Mouse (Mus musculus) megakaryocyte, embryonic 14.5 days (primary cell): ENCODE data around the gene Nxnl1. TPM values are rescaled to one million over a fixed set of nuclear protein-coding genes. Genes with fewer than 3 reads are reported as not detected.

Experiments
- H3K27me3 ChIP-seq: replicated peaks from 2 replicates; pipeline ENCODE3; 2012; ENCODE audit warnings: inconsistent platforms
- H3K36me3 ChIP-seq: replicated peaks from 2 replicates; pipeline ENCODE3; 2012; ENCODE audit warnings: low read length, inconsistent platforms, mixed read lengths
- H3K4me1 ChIP-seq: 2 replicates; pipeline ENCODE4 v1.6.1; 2012; ENCODE audit warnings: inconsistent platforms
- H3K4me3 ChIP-seq: replicated peaks from 2 replicates; pipeline ENCODE3; 2012; ENCODE audit warnings: moderate library complexity, mild to moderate bottlenecking, inconsistent platforms
- H3K9me3 ChIP-seq: 2 replicates; pipeline ENCODE4 v1.6.1; 2012; ENCODE audit warnings: inconsistent platforms
- FLI1 ChIP-seq: IDR thresholded peaks from 2 replicates; pipeline ENCODE4 v1.6.1; 2012; ENCODE audit warnings: low read length, inconsistent platforms, mixed read lengths
- GATA1 ChIP-seq: IDR thresholded peaks from 3 replicates; pipeline ENCODE4 v1.6.1; 2012; ENCODE audit warnings: mixed read lengths, low read length, inconsistent platforms, borderline replicate concordance
- polyA plus RNA-seq: library from polyadenylated mRNA; stranded (reverse); fragments of >175 nt; gene quantifications from 2 replicates; pipeline ENCODE4 v1.2.3, GENCODE M21; 2012; ENCODE audit warnings: low replicate concordance; ENCODE audit not compliant: insufficient read depth

The Nxnl1 gene
- polyA plus RNA-seq, 1 experiment = not detected

DNA sequence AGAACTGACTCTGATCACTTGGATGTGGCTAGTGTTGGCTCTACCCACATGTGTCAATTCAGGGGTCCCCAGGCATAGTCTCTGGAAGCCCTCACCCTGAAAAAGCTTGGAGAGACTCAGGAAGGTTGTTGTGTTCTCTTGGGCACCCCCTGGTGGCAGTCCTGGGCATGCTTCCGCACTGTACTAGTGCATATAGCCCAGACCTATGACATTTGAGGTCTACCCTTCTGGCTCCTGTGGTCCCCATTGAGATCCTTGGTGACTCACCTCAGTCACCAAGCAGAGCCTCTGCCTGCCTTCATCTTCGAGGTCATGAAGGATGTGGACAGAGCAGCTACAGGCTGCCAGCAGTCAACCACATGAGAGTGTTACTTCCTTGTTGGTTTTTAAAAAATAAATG is 20.5 kb upstream of the Nxnl1 start:
- Histone ChIP-seq H3K4me3 (no peak overlapping the region), H3K27me3 (peaks cover 9% of the 10 kb centered on the region), H3K4me1 (peaks cover 41% of the 10 kb centered on the region), H3K36me3 (peaks cover 36% of the 10 kb centered on the region), H3K9me3 (no peaks in the 10 kb centered on the region)
- TF ChIP-seq FLI1 = no peak
- TF ChIP-seq GATA1 = no peak

- TF ChIP-seq GATA1 = no peak
- no peak for TF ChIP-seq FLI1
- H3K4me3 ChIP-seq = peak overlapping the region; percentile 75
- peaks cover 9% of the 10 kb centered on the region for H3K27me3 ChIP-seq
- H3K4me1 ChIP-seq = peaks cover 71% of the 10 kb centered on the region
- peaks cover 22% of the 10 kb centered on the region for H3K36me3 ChIP-seq
- H3K9me3 ChIP-seq = no peaks in the 10 kb centered on the region
Observed at GRCm38 (mm10) chr8:71580201-71580600, 13.8 kb upstream of the Nxnl1 start.

GRCm38 (mm10) chr8:71579476-71579875 is 13.1 kb upstream of the Nxnl1 start:
- no peaks in the 10 kb centered on the region for H3K9me3 ChIP-seq
- H3K4me1 ChIP-seq = peaks cover 78% of the 10 kb centered on the region
- TF ChIP-seq FLI1 (no peak), GATA1 (no peak)
- peaks cover 15% of the 10 kb centered on the region for H3K36me3 ChIP-seq
- H3K4me3 ChIP-seq = peak overlapping the region; percentile 75
- H3K27me3 ChIP-seq = peaks cover 5% of the 10 kb centered on the region

DNA sequence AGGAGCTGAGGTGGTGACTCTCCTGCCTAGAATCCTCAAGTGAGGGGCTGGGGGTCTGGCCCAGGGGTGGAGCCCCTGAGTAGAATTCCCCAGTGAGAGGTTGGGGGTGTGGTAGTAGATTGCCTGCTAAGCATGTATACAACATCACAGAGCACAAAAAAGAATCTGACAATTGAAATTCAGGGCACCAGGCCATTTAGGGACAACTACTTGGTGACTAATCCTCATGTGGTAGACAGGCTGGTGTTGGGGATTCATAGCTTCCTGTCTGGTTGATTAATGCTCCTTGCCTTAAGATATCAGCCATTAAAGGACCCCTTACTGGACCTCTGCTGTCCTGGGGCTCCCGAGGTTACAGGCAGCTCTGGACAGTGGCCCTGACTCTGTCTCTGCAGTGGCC is 12.6 kb upstream of the Nxnl1 start:
- H3K36me3 ChIP-seq = peaks cover 12% of the 10 kb centered on the region
- no peaks in the 10 kb centered on the region for H3K9me3 ChIP-seq
- peak overlapping the region; percentile 75 for H3K4me3 ChIP-seq
- no peak for TF ChIP-seq GATA1
- TF ChIP-seq FLI1 = no peak
- H3K4me1 ChIP-seq = peaks cover 80% of the 10 kb centered on the region
- peaks cover 3% of the 10 kb centered on the region for H3K27me3 ChIP-seq

DNA sequence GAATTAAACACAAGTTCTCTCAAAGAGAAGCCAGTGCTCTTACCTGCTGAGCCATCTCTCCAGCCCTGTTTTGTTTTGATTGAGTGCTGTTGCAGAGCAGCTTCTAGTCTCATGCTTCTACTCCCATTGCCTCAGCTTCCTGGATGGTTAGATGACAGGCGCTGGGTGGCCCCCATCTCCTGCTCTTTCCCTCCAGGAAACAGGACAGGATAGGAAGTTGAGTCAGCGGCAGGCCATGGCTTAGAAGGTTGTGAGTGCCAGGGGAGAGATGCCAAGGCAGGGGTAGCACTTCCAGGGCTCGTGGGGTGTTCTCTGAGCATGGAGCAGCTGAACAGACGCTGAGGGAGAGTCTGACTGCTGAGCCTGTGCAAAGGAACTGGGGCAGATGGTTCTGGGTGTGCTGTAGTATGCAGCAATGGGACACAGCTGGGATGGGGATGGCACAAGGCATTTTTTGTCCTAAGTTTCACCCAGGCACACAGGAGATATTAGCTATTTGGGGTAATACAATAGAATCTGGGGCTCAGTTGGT is 11.5 kb upstream of the Nxnl1 start:
- Histone ChIP-seq H3K27me3 (no peaks in the 10 kb centered on the region), H3K4me1 (peaks cover 69% of the 10 kb centered on the region), H3K9me3 (no peaks in the 10 kb centered on the region), H3K4me3 (peak overlapping the region; percentile 83), H3K36me3 (peaks cover 10% of the 10 kb centered on the region)
- TF ChIP-seq GATA1 (no peak), FLI1 (no peak)

GRCm38 (mm10) chr8:71575020-71575419 is 8.6 kb upstream of the Nxnl1 start:
- Histone ChIP-seq H3K4me1 (peaks cover 60% of the 10 kb centered on the region), H3K27me3 (peaks cover 16% of the 10 kb centered on the region), H3K4me3 (peak overlapping the region; percentile 29), H3K9me3 (no peaks in the 10 kb centered on the region), H3K36me3 (no peaks in the 10 kb centered on the region)
- TF ChIP-seq FLI1 (no peak), GATA1 (no peak)

DNA sequence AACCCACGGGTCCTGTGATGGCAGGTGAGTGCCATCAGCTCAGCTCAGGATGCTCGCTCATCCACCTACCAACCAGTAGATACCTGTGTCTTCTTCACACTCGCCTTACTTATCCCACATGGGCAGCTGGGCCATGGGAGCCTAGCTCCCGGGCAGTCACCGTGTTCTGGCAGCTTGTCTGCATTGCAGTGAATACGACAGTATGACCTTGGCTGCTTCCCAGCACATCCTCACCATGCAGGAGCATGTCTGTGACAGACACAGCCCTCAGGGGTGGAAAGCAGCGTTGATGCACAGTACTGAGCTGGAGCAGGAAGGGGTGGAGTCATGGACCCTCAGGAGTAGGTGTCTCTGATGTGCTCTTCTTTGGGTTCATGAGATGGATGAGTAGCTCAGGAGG is 8.0 kb upstream of the Nxnl1 start:
- Histone ChIP-seq H3K4me1 (peaks cover 60% of the 10 kb centered on the region), H3K9me3 (no peaks in the 10 kb centered on the region), H3K27me3 (peaks cover 22% of the 10 kb centered on the region), H3K36me3 (no peaks in the 10 kb centered on the region), H3K4me3 (no peak overlapping the region)
- TF ChIP-seq GATA1 (no peak), FLI1 (no peak)

GRCm38 (mm10) chr8:71572847-71573633 is 6.6 kb upstream of the Nxnl1 start:
- no peaks in the 10 kb centered on the region for H3K36me3 ChIP-seq
- no peak overlapping the region for H3K4me3 ChIP-seq
- TF ChIP-seq GATA1 (no peak), FLI1 (no peak)
- peaks cover 60% of the 10 kb centered on the region for H3K4me1 ChIP-seq
- peaks cover 33% of the 10 kb centered on the region for H3K27me3 ChIP-seq
- H3K9me3 ChIP-seq = no peaks in the 10 kb centered on the region

DNA sequence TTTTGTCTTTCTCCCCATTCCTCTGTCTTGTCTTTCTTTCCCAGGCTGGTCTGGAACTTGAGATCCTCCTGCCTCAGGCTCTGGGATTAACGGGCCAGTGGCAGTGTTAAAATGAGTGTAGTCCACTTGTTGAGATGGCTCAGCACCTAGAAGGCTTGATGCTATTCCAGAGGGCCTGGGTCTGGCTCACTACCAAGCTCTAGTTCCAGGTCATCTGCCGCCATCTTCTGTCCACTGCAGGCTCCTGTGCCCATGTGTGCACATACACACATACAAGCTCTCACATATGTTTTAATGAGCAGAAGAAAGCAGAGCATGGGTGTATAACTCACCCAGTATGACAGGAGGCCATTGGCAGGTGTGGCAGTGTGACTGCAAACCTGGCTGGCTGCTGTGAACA is 5.7 kb upstream of the Nxnl1 start:
- H3K9me3 ChIP-seq = no peaks in the 10 kb centered on the region
- H3K27me3 ChIP-seq = peaks cover 39% of the 10 kb centered on the region
- TF ChIP-seq GATA1 = no peak
- no peak for TF ChIP-seq FLI1
- H3K4me3 ChIP-seq = no peak overlapping the region
- H3K36me3 ChIP-seq = no peaks in the 10 kb centered on the region
- H3K4me1 ChIP-seq = peaks cover 56% of the 10 kb centered on the region

- no peaks in the 10 kb centered on the region for H3K9me3 ChIP-seq
- peak overlapping the region; percentile 93 for H3K4me3 ChIP-seq
- peaks cover 58% of the 10 kb centered on the region for H3K4me1 ChIP-seq
- TF ChIP-seq GATA1 (no peak), FLI1 (no peak)
- H3K27me3 ChIP-seq = peaks cover 51% of the 10 kb centered on the region
- no peaks in the 10 kb centered on the region for H3K36me3 ChIP-seq
Observed at GRCm38 (mm10) chr8:71570291-71570954, 4.0 kb upstream of the Nxnl1 start.
